Mouse (Mus musculus): ENCODE measurements around the gene Chst15. TPM values are rescaled to one million over a fixed set of nuclear protein-coding genes. Genes with fewer than 3 reads are reported as not detected.

Gene Chst15
- polyA plus RNA-seq, 1 experiment from 2014 or later = 13.1 TPM

GRCm38 (mm10) chr7:132227075-132227640 lies 89.9 kb downstream of the Chst15 start:
- Histone ChIP-seq H3K4me1 (replicated peaks; ENCODE audit: control insufficient read depth, insufficient read depth, low read length) (no peaks in the 10 kb centered on the region), H3K4me2 (ENCODE audit: low read depth, low read length, severe bottlenecking) (no peak overlapping the region), H3K9ac (ENCODE audit: low read length) (no peak overlapping the region), H3K27me3 (ENCODE audit: control insufficient read depth, insufficient read depth, low read length) (no peaks in the 10 kb centered on the region), H3K36me3 (ENCODE audit: control insufficient read depth, insufficient read depth, low read length) (no peaks in the 10 kb centered on the region), H3K4me3 (ENCODE audit: low read depth, low read length) (no peak overlapping the region), H3K9me3 (ENCODE audit: control insufficient read depth, low read length) (no peaks in the 10 kb centered on the region), H3K27ac (ENCODE audit: low read depth, low read length) (no peak overlapping the region)
- WGBS = 90% methylated on average over 8 of the region's 8 CpGs
- no peak for DNase-seq (ENCODE audit: low spot score)
- ATAC-seq (replicated peaks; ENCODE audit: low FRiP score) = no peak

GRCm38 (mm10) chr7:132226379-132227074 lies 90.5 kb downstream of the Chst15 start:
- Histone ChIP-seq H3K4me1 (replicated peaks; ENCODE audit: control insufficient read depth, insufficient read depth, low read length) (no peaks in the 10 kb centered on the region), H3K27ac (ENCODE audit: low read depth, low read length) (no peak overlapping the region), H3K4me2 (ENCODE audit: low read depth, low read length, severe bottlenecking) (no peak overlapping the region), H3K36me3 (ENCODE audit: control insufficient read depth, insufficient read depth, low read length) (no peaks in the 10 kb centered on the region), H3K9me3 (ENCODE audit: control insufficient read depth, low read length) (no peaks in the 10 kb centered on the region), H3K9ac (ENCODE audit: low read length) (no peak overlapping the region), H3K4me3 (ENCODE audit: low read depth, low read length) (no peak overlapping the region), H3K27me3 (ENCODE audit: control insufficient read depth, insufficient read depth, low read length) (no peaks in the 10 kb centered on the region)
- DNase-seq (ENCODE audit: low spot score) (peak; percentile 87), ATAC-seq (replicated peaks; ENCODE audit: low FRiP score) (0 out of 2 replicates have a peak, but pooled peaks have one; percentile 56)
- 62% methylated on average over 6 of the region's 6 CpGs for WGBS

- Histone ChIP-seq H3K27ac (ENCODE audit: low read depth, low read length) (no peak overlapping the region), H3K9me3 (ENCODE audit: control insufficient read depth, low read length) (no peaks in the 10 kb centered on the region), H3K4me1 (replicated peaks; ENCODE audit: control insufficient read depth, insufficient read depth, low read length) (no peaks in the 10 kb centered on the region), H3K27me3 (ENCODE audit: control insufficient read depth, insufficient read depth, low read length) (no peaks in the 10 kb centered on the region), H3K36me3 (ENCODE audit: control insufficient read depth, insufficient read depth, low read length) (no peaks in the 10 kb centered on the region), H3K4me2 (ENCODE audit: low read depth, low read length, severe bottlenecking) (no peak overlapping the region), H3K4me3 (ENCODE audit: low read depth, low read length) (no peak overlapping the region), H3K9ac (ENCODE audit: low read length) (no peak overlapping the region)
- no peak for ATAC-seq (replicated peaks; ENCODE audit: low FRiP score)
- DNase-seq (ENCODE audit: low spot score) = no peak
- 55% methylated on average over 10 of the region's 10 CpGs for WGBS
Observed at GRCm38 (mm10) chr7:132223452-132224141, 93.4 kb downstream of the Chst15 start.

- Histone ChIP-seq H3K27ac (ENCODE audit: low read depth, low read length) (no peak overlapping the region), H3K4me2 (ENCODE audit: low read depth, low read length, severe bottlenecking) (no peak overlapping the region), H3K27me3 (ENCODE audit: control insufficient read depth, insufficient read depth, low read length) (no peaks in the 10 kb centered on the region), H3K9ac (ENCODE audit: low read length) (no peak overlapping the region), H3K36me3 (ENCODE audit: control insufficient read depth, insufficient read depth, low read length) (no peaks in the 10 kb centered on the region), H3K4me3 (ENCODE audit: low read depth, low read length) (no peak overlapping the region), H3K9me3 (ENCODE audit: control insufficient read depth, low read length) (no peaks in the 10 kb centered on the region), H3K4me1 (replicated peaks; ENCODE audit: control insufficient read depth, insufficient read depth, low read length) (no peaks in the 10 kb centered on the region)
- ATAC-seq (replicated peaks; ENCODE audit: low FRiP score) (no peak), DNase-seq (ENCODE audit: low spot score) (no peak)
- WGBS = 83% methylated on average over 10 of the region's 10 CpGs
Observed at GRCm38 (mm10) chr7:132214031-132214430, 103.0 kb downstream of the Chst15 start.

- Histone ChIP-seq H3K4me3 (ENCODE audit: low read depth, low read length) (no peak overlapping the region), H3K4me2 (ENCODE audit: low read depth, low read length, severe bottlenecking) (no peak overlapping the region), H3K36me3 (ENCODE audit: control insufficient read depth, insufficient read depth, low read length) (no peaks in the 10 kb centered on the region), H3K27me3 (ENCODE audit: control insufficient read depth, insufficient read depth, low read length) (no peaks in the 10 kb centered on the region), H3K9me3 (ENCODE audit: control insufficient read depth, low read length) (no peaks in the 10 kb centered on the region), H3K4me1 (replicated peaks; ENCODE audit: control insufficient read depth, insufficient read depth, low read length) (no peaks in the 10 kb centered on the region), H3K9ac (ENCODE audit: low read length) (no peak overlapping the region), H3K27ac (ENCODE audit: low read depth, low read length) (no peak overlapping the region)
- 8% methylated on average over 8 of the region's 8 CpGs for WGBS
- DNase-seq (ENCODE audit: low spot score) (peak; percentile 86), ATAC-seq (replicated peaks; ENCODE audit: low FRiP score) (no peak)
Observed at GRCm38 (mm10) chr7:132213460-132213859, 103.6 kb downstream of the Chst15 start.

DNA sequence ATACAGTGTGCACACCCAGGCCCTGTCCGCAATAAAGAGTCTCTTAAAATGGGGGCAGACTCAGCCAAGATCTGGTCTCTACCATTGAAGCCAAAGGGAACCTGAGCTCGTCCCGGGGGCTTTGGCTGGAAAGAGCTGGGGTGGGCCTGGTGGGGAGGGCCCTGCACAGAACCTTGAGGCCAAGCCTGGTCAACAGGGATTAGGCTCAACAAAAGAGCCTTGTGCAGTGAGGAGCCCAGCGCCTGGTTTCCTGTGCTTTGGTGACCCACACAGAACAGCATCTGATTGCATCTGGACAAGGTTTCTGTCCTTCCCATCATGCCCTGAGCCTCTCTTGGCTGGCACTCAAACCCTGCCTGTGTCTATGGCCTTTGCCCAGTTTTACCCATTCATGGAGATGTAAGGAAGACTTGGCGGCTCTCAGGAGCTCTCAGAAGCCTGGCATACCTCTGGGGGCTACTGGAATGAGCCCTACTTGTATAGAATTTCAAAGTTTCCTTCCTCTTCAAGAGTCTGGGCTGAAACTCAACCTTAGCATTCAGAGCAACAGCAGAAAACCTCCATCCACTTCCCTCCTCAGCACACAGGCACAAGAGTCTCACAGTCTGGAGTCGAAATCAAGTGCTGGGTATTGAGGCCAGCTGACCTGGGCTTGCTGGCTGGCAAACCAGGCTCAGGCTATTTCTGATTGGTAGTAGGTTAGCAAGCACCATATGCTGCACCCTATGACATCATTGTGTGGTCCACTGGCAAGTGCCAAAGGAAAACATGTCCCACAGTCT lies 104.9 kb downstream of the Chst15 start:
- Histone ChIP-seq H3K36me3 (ENCODE audit: control insufficient read depth, insufficient read depth, low read length) (no peaks in the 10 kb centered on the region), H3K9ac (ENCODE audit: low read length) (no peak overlapping the region), H3K4me2 (ENCODE audit: low read depth, low read length, severe bottlenecking) (no peak overlapping the region), H3K27me3 (ENCODE audit: control insufficient read depth, insufficient read depth, low read length) (no peaks in the 10 kb centered on the region), H3K4me3 (ENCODE audit: low read depth, low read length) (no peak overlapping the region), H3K9me3 (ENCODE audit: control insufficient read depth, low read length) (no peaks in the 10 kb centered on the region), H3K27ac (ENCODE audit: low read depth, low read length) (no peak overlapping the region), H3K4me1 (replicated peaks; ENCODE audit: control insufficient read depth, insufficient read depth, low read length) (no peaks in the 10 kb centered on the region)
- no peak for DNase-seq (ENCODE audit: low spot score)
- WGBS = 74% methylated on average over 6 of the region's 6 CpGs
- ATAC-seq (replicated peaks; ENCODE audit: low FRiP score) = no peak

DNA sequence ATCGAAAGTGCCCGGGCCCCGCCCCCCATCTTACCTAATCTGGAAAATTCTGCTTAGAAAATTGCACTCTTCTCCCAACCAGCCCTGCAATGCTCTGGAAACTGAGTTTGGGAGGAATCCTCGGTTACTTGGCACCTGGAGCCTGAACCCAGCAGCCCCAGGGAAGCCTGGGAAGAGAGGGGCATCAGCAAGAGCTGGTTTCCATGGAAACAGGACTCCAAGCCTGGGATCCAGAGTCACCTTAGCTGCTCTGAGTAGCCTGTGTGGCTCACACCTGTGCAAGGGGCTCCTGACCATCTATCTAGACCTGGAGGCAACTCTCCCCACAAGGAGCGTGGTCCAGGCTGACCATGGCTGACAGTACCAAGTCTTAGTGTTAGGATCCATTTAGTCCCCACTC lies 106.4 kb downstream of the Chst15 start:
- H3K9me3 ChIP-seq (ENCODE audit: control insufficient read depth, low read length) = no peaks in the 10 kb centered on the region
- H3K27ac ChIP-seq (ENCODE audit: low read depth, low read length) = no peak overlapping the region
- H3K9ac ChIP-seq (ENCODE audit: low read length) = no peak overlapping the region
- H3K27me3 ChIP-seq (ENCODE audit: control insufficient read depth, insufficient read depth, low read length) = no peaks in the 10 kb centered on the region
- no peaks in the 10 kb centered on the region for H3K36me3 ChIP-seq (ENCODE audit: control insufficient read depth, insufficient read depth, low read length)
- ATAC-seq (replicated peaks; ENCODE audit: low FRiP score) (no peak), DNase-seq (ENCODE audit: low spot score) (no peak)
- H3K4me3 ChIP-seq (ENCODE audit: low read depth, low read length) = no peak overlapping the region
- no peak overlapping the region for H3K4me2 ChIP-seq (ENCODE audit: low read depth, low read length, severe bottlenecking)
- H3K4me1 ChIP-seq (replicated peaks; ENCODE audit: control insufficient read depth, insufficient read depth, low read length) = no peaks in the 10 kb centered on the region
- WGBS = 83% methylated on average over 5 of the region's 5 CpGs

- H3K27me3 ChIP-seq (ENCODE audit: control insufficient read depth, insufficient read depth, low read length) = no peaks in the 10 kb centered on the region
- H3K4me3 ChIP-seq (ENCODE audit: low read depth, low read length) = no peak overlapping the region
- H3K36me3 ChIP-seq (ENCODE audit: control insufficient read depth, insufficient read depth, low read length) = no peaks in the 10 kb centered on the region
- no peak for ATAC-seq (replicated peaks; ENCODE audit: low FRiP score)
- H3K4me2 ChIP-seq (ENCODE audit: low read depth, low read length, severe bottlenecking) = no peak overlapping the region
- no peaks in the 10 kb centered on the region for H3K9me3 ChIP-seq (ENCODE audit: control insufficient read depth, low read length)
- H3K9ac ChIP-seq (ENCODE audit: low read length) = no peak overlapping the region
- 82% methylated on average over 9 of the region's 9 CpGs for WGBS
- H3K4me1 ChIP-seq (replicated peaks; ENCODE audit: control insufficient read depth, insufficient read depth, low read length) = no peaks in the 10 kb centered on the region
- H3K27ac ChIP-seq (ENCODE audit: low read depth, low read length) = no peak overlapping the region
- DNase-seq (ENCODE audit: low spot score) = no peak
Observed at GRCm38 (mm10) chr7:132208946-132209651, 107.9 kb downstream of the Chst15 start.
